Mouse (Mus musculus): ENCODE results near the gene Rab7b. TPM values are rescaled to one million over a fixed set of nuclear protein-coding genes. Genes with fewer than 3 reads are reported as not detected.

Gene Rab7b
- polyA plus RNA-seq, 1 experiment from 2014 or later, result 2.3 TPM

DNA sequence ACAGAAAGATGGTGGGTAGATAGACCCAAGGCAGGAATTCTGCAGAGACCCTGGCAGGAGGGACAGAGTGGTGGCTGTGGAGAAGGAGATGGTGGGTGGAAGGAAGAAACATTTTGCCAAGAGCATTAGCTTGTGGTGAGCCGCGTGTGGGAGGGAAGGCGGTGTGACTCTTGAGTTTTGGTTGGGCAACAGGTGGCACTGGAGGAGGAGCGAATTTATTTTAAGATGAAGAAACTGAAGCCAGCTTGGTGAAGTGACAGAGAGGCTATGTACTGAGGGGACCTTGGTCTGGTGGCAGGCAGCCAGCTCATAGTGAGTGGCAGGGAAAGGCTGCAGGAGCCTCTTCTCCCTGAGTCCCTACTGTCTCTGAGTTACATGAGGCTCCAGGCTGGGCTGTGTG is 66.4 kb downstream of the Rab7b start:
- ATAC-seq (ENCODE audit: low read depth), result no peak
- no peak overlapping the region for H3K27ac ChIP-seq (ENCODE audit: low read length)
- WGBS, result 73% methylated on average over 4 of the region's 4 CpGs

GRCm38 (mm10) chr1:131757211-131757610 is 68.7 kb downstream of the Rab7b start:
- Histone ChIP-seq H3K27ac (ENCODE audit: low read length) (no peak overlapping the region), H3K27me3 (ENCODE audit: control insufficient read depth, insufficient read depth, low read depth, low read length) (no peaks in the 10 kb centered on the region), H3K4me2 (ENCODE audit: low read depth, low read length) (no peak overlapping the region), H3K9ac (ENCODE audit: low read length) (no peak overlapping the region), H3K36me3 (ENCODE audit: control insufficient read depth, insufficient read depth, low read length) (no peaks in the 10 kb centered on the region), H3K4me3 (ENCODE audit: low read length) (no peak overlapping the region), H3K9me3 (ENCODE audit: control insufficient read depth, low read length) (no peaks in the 10 kb centered on the region), H3K4me1 (replicated peaks; ENCODE audit: control insufficient read depth, insufficient read depth, low read length) (peaks cover 13% of the 10 kb centered on the region)
- WGBS, result 88% methylated on average over 6 of the region's 6 CpGs
- ATAC-seq (ENCODE audit: low read depth), result no peak

More for the DNA sequence above, 66.4 kb downstream of the Rab7b start:
- no peak overlapping the region for H3K4me3 ChIP-seq (ENCODE audit: low read length)
- H3K36me3 ChIP-seq (ENCODE audit: control insufficient read depth, insufficient read depth, low read length), result no peaks in the 10 kb centered on the region
- H3K9me3 ChIP-seq (ENCODE audit: control insufficient read depth, low read length), result no peaks in the 10 kb centered on the region
- no peak overlapping the region for H3K4me2 ChIP-seq (ENCODE audit: low read depth, low read length)
- H3K27me3 ChIP-seq (ENCODE audit: control insufficient read depth, insufficient read depth, low read depth, low read length), result no peaks in the 10 kb centered on the region
- no peak overlapping the region for H3K9ac ChIP-seq (ENCODE audit: low read length)
- H3K4me1 ChIP-seq (replicated peaks; ENCODE audit: control insufficient read depth, insufficient read depth, low read length), result peaks cover 17% of the 10 kb centered on the region

DNA sequence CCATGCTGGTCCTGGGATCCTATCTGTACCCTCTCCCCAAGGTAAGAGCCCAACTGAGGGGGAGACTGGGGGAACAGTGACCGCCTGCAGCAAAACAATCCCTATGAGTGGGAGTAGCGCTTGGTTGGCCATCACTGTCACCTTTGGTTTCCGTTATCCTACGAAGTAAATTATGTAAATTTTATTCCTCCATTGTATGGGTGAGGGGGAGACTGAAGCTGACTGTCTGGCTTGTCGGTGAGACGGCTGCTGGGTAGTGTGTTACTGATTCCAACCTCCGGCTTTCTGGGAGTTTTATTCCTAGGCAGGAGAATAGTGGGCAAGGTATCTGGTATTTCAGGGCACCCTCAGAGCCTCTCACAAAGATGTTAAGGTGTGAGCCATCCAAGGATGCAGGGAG is 70.3 kb downstream of the Rab7b start:
- Histone ChIP-seq H3K9ac (ENCODE audit: low read length) (no peak overlapping the region), H3K36me3 (ENCODE audit: control insufficient read depth, insufficient read depth, low read length) (no peaks in the 10 kb centered on the region), H3K4me1 (replicated peaks; ENCODE audit: control insufficient read depth, insufficient read depth, low read length) (peaks cover 15% of the 10 kb centered on the region), H3K4me3 (ENCODE audit: low read length) (no peak overlapping the region), H3K4me2 (ENCODE audit: low read depth, low read length) (no peak overlapping the region), H3K27ac (ENCODE audit: low read length) (no peak overlapping the region), H3K9me3 (ENCODE audit: control insufficient read depth, low read length) (no peaks in the 10 kb centered on the region), H3K27me3 (ENCODE audit: control insufficient read depth, insufficient read depth, low read depth, low read length) (no peaks in the 10 kb centered on the region)
- ATAC-seq (ENCODE audit: low read depth), result no peak
- WGBS, result 71% methylated on average over 7 of the region's 7 CpGs

GRCm38 (mm10) chr1:131759667-131760427 is 71.4 kb downstream of the Rab7b start:
- no peak overlapping the region for H3K4me3 ChIP-seq (ENCODE audit: low read length)
- H3K9ac ChIP-seq (ENCODE audit: low read length), result no peak overlapping the region
- no peaks in the 10 kb centered on the region for H3K36me3 ChIP-seq (ENCODE audit: control insufficient read depth, insufficient read depth, low read length)
- H3K4me1 ChIP-seq (replicated peaks; ENCODE audit: control insufficient read depth, insufficient read depth, low read length), result peaks cover 18% of the 10 kb centered on the region
- H3K27me3 ChIP-seq (ENCODE audit: control insufficient read depth, insufficient read depth, low read depth, low read length), result no peaks in the 10 kb centered on the region
- 45% methylated on average over 9 of the region's 9 CpGs for WGBS
- peak overlapping the region; percentile 49 for H3K27ac ChIP-seq (ENCODE audit: low read length)
- peak; percentile 30; the same call in 1 of the 2 replicates for ATAC-seq (ENCODE audit: low read depth)
- H3K4me2 ChIP-seq (ENCODE audit: low read depth, low read length), result no peak overlapping the region
- H3K9me3 ChIP-seq (ENCODE audit: control insufficient read depth, low read length), result no peaks in the 10 kb centered on the region

DNA sequence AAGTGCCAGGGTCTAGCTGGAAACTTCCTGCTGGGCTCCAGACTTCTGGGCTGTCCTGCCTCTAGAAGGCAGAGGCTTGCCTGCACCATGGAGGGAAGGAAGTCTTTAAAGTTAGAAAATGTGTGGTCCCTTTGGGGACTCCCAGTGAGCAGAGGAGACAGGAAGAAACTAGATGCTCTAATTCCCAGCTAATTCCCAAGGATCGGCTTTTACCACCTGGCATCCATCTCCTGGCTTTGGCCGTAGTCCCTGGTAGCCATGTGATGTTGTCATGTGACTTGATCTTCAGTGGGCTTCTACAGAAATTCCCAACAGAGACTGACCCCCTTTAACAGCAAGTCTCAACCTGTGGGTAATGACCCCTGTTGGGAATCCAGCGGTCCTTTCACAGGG is 71.9 kb downstream of the Rab7b start:
- no peaks in the 10 kb centered on the region for H3K36me3 ChIP-seq (ENCODE audit: control insufficient read depth, insufficient read depth, low read length)
- H3K27ac ChIP-seq (ENCODE audit: low read length), result peak overlapping the region; percentile 49
- H3K4me1 ChIP-seq (replicated peaks; ENCODE audit: control insufficient read depth, insufficient read depth, low read length), result peaks cover 18% of the 10 kb centered on the region
- no peak overlapping the region for H3K9ac ChIP-seq (ENCODE audit: low read length)
- H3K9me3 ChIP-seq (ENCODE audit: control insufficient read depth, low read length), result no peaks in the 10 kb centered on the region
- no peak for ATAC-seq (ENCODE audit: low read depth)
- WGBS, result 84% methylated on average over 3 of the region's 3 CpGs
- H3K27me3 ChIP-seq (ENCODE audit: control insufficient read depth, insufficient read depth, low read depth, low read length), result no peaks in the 10 kb centered on the region
- H3K4me3 ChIP-seq (ENCODE audit: low read length), result no peak overlapping the region
- H3K4me2 ChIP-seq (ENCODE audit: low read depth, low read length), result no peak overlapping the region

- peaks cover 19% of the 10 kb centered on the region for H3K4me1 ChIP-seq (replicated peaks; ENCODE audit: control insufficient read depth, insufficient read depth, low read length)
- 69% methylated on average over 13 of the region's 13 CpGs for WGBS
- H3K27ac ChIP-seq (ENCODE audit: low read length), result 0 out of 2 replicates have a peak overlapping the region, but pooled peaks have one; percentile 7
- H3K4me2 ChIP-seq (ENCODE audit: low read depth, low read length), result no peak overlapping the region
- no peak overlapping the region for H3K4me3 ChIP-seq (ENCODE audit: low read length)
- ATAC-seq (ENCODE audit: low read depth), result peak; percentile 22; the same call in 1 of the 2 replicates
- no peaks in the 10 kb centered on the region for H3K36me3 ChIP-seq (ENCODE audit: control insufficient read depth, insufficient read depth, low read length)
- H3K27me3 ChIP-seq (ENCODE audit: control insufficient read depth, insufficient read depth, low read depth, low read length), result no peaks in the 10 kb centered on the region
- H3K9ac ChIP-seq (ENCODE audit: low read length), result no peak overlapping the region
- no peaks in the 10 kb centered on the region for H3K9me3 ChIP-seq (ENCODE audit: control insufficient read depth, low read length)
Observed at GRCm38 (mm10) chr1:131761079-131761831, 72.8 kb downstream of the Rab7b start.

GRCm38 (mm10) chr1:131763683-131764082 is 75.2 kb downstream of the Rab7b start:
- Histone ChIP-seq H3K9me3 (ENCODE audit: control insufficient read depth, low read length) (no peaks in the 10 kb centered on the region), H3K27ac (ENCODE audit: low read length) (peak overlapping the region; percentile 71), H3K36me3 (ENCODE audit: control insufficient read depth, insufficient read depth, low read length) (no peaks in the 10 kb centered on the region), H3K4me2 (ENCODE audit: low read depth, low read length) (no peak overlapping the region), H3K27me3 (ENCODE audit: control insufficient read depth, insufficient read depth, low read depth, low read length) (no peaks in the 10 kb centered on the region), H3K9ac (ENCODE audit: low read length) (no peak overlapping the region), H3K4me1 (replicated peaks; ENCODE audit: control insufficient read depth, insufficient read depth, low read length) (peaks cover 19% of the 10 kb centered on the region), H3K4me3 (ENCODE audit: low read length) (no peak overlapping the region)
- WGBS, result 42% methylated on average over 9 of the region's 9 CpGs
- no peak for ATAC-seq (ENCODE audit: low read depth)

- Histone ChIP-seq H3K9ac (ENCODE audit: low read length) (no peak overlapping the region), H3K4me3 (ENCODE audit: low read length) (no peak overlapping the region), H3K27me3 (ENCODE audit: control insufficient read depth, insufficient read depth, low read depth, low read length) (no peaks in the 10 kb centered on the region), H3K36me3 (ENCODE audit: control insufficient read depth, insufficient read depth, low read length) (no peaks in the 10 kb centered on the region), H3K4me1 (replicated peaks; ENCODE audit: control insufficient read depth, insufficient read depth, low read length) (peaks cover 16% of the 10 kb centered on the region), H3K9me3 (ENCODE audit: control insufficient read depth, low read length) (no peaks in the 10 kb centered on the region), H3K27ac (ENCODE audit: low read length) (peak overlapping the region; percentile 71), H3K4me2 (ENCODE audit: low read depth, low read length) (0 out of 2 replicates have a peak overlapping the region, but pooled peaks have one; percentile 13)
- WGBS, result 29% methylated on average over 8 of the region's 8 CpGs
- ATAC-seq (ENCODE audit: low read depth), result peak; percentile 90
Observed at GRCm38 (mm10) chr1:131764581-131765338, 76.3 kb downstream of the Rab7b start.
